Mouse (Mus musculus) liver, embryonic 14.5 days (tissue): ENCODE results near the gene Tmem170.

Source experiments
- CTCF ChIP-seq: IDR thresholded peaks from 2 replicates; pipeline ENCODE4 v1.5.1; 2016; ENCODE audit warnings: antibody characterized with exemption, low read depth, control low read depth
- EP300 ChIP-seq: IDR thresholded peaks from 2 replicates; pipeline ENCODE4 v1.6.1; 2016; ENCODE audit warnings: antibody characterized with exemption, low read depth

- TF ChIP-seq CTCF, result no peak
- no peak for TF ChIP-seq EP300
Observed at GRCm38 (mm10) chr8:111891983-111892382, 15.4 kb upstream of the Tmem170 start.
